Mouse (Mus musculus) cerebellum, adult 11 months (tissue): ENCODE data around the gene A630023A22Rik.

Experiments
- DNase-seq: peaks from one replicate; pipeline ENCODE4 v3.0.0; 2022

Gene A630023A22Rik

GRCm38 (mm10) chr14:34085731-34086130 is 16.8 kb downstream of the A630023A22Rik start, which contains the start of gene Anxa8:
Gene Anxa8, plus strand, starts transcription at chr14:34085981.
- no peak for DNase-seq

GRCm38 (mm10) chr14:34080321-34080997 is 22.1 kb downstream of the A630023A22Rik start:
- peak; percentile 46 for DNase-seq

GRCm38 (mm10) chr14:34078293-34078692 is 24.3 kb downstream of the A630023A22Rik start:
- DNase-seq = no peak

GRCm38 (mm10) chr14:34077222-34077621 is 25.3 kb downstream of the A630023A22Rik start:
- DNase-seq = no peak

- DNase-seq = no peak
These were observed 27.2 kb downstream of the A630023A22Rik start for GRCm38 (mm10) chr14:34075346-34075745.

GRCm38 (mm10) chr14:34071665-34072064 is 30.9 kb downstream of the A630023A22Rik start:
- DNase-seq = no peak

GRCm38 (mm10) chr14:34052516-34052915 is 50.0 kb downstream of the A630023A22Rik start, which contains the start of gene Antxrl:
Gene Antxrl, plus strand, starts transcription at chr14:34052707.
- DNase-seq = no peak

GRCm38 (mm10) chr14:34050101-34050779 is 52.3 kb downstream of the A630023A22Rik start:
- DNase-seq = no peak

GRCm38 (mm10) chr14:34043341-34043740 is 59.2 kb downstream of the A630023A22Rik start:
- no peak for DNase-seq

- no peak for DNase-seq
These were observed 61.3 kb downstream of the A630023A22Rik start for GRCm38 (mm10) chr14:34041241-34041640.

GRCm38 (mm10) chr14:34033841-34034610 is 68.5 kb downstream of the A630023A22Rik start:
- DNase-seq = no peak

GRCm38 (mm10) chr14:34026710-34027109 is 75.8 kb downstream of the A630023A22Rik start:
- DNase-seq = no peak

GRCm38 (mm10) chr14:34016938-34017337 is 85.6 kb downstream of the A630023A22Rik start:
- DNase-seq = no peak

GRCm38 (mm10) chr14:34016381-34016780 is 86.2 kb downstream of the A630023A22Rik start, which contains the start of gene Gm5460:
Gene Gm5460, plus strand, starts transcription at chr14:34016758.
- no peak for DNase-seq

GRCm38 (mm10) chr14:34015063-34015462 is 87.5 kb downstream of the A630023A22Rik start, which contains the start of gene Gm30083:
Gene Gm30083, minus strand, starts transcription at chr14:34015182.
- no peak for DNase-seq

GRCm38 (mm10) chr14:34002358-34002757 is 100.2 kb downstream of the A630023A22Rik start:
- DNase-seq = no peak

- DNase-seq = no peak
These were observed 101.1 kb downstream of the A630023A22Rik start for GRCm38 (mm10) chr14:34001445-34001844.
